Mouse (Mus musculus) lung, postnatal 0 days (tissue): ENCODE results near the gene Socs5. TPM values are rescaled to one million over a fixed set of nuclear protein-coding genes. Genes with fewer than 3 reads are reported as not detected.
"Not testable (repeated sequence)": the region's sequence is repeated elsewhere in the genome, so short reads cannot be mapped to it uniquely, and the experiment has no call there.

Experiments
- ATAC-seq: fragments of 200-750 bp; cut with Nextera tagmentation; 2 replicates; pipeline ENCODE4 v1.8.0; 2017; ENCODE audit warnings: moderate library complexity
- DNase-seq: peaks from one replicate; pipeline ENCODE4 v3.0.0-alpha.2; 2016; ENCODE audit warnings: low spot score
- H3K27ac ChIP-seq: fragments of 300-500 bp; sonication (generic); 2 replicates; pipeline ENCODE4 v1.5.1; 2014; ENCODE audit warnings: antibody characterized with exemption, mild to moderate bottlenecking, low read length, mixed read lengths
- H3K27me3 ChIP-seq: fragments of 300-500 bp; sonication (generic); replicated peaks from 2 replicates; pipeline ENCODE4 v1.6.1; 2014; ENCODE audit warnings: low read length, mixed read lengths; ENCODE audit not compliant: insufficient read depth
- H3K36me3 ChIP-seq: fragments of 300-500 bp; sonication (generic); 2 replicates; pipeline ENCODE4 v1.6.1; 2014; ENCODE audit warnings: low read length, mixed read lengths; ENCODE audit not compliant: insufficient read depth
- H3K4me1 ChIP-seq: fragments of 300-500 bp; sonication (generic); 2 replicates; pipeline ENCODE4 v1.6.1; 2014; ENCODE audit warnings: antibody characterized with exemption, low read depth, low read length, mixed read lengths; ENCODE audit not compliant: insufficient read depth
- H3K4me2 ChIP-seq: fragments of 300-500 bp; sonication (generic); replicated peaks from 2 replicates; pipeline ENCODE4 v1.6.1; 2014; ENCODE audit warnings: low read depth, mild to moderate bottlenecking, low read length, moderate library complexity, mixed read lengths
- H3K4me3 ChIP-seq: fragments of 300-500 bp; sonication (generic); 2 replicates; pipeline ENCODE4 v1.5.1; 2014; ENCODE audit warnings: low read depth, low read length
- H3K9ac ChIP-seq: fragments of 300-500 bp; sonication (generic); replicated peaks from 2 replicates; pipeline ENCODE4 v1.6.1; 2014; ENCODE audit warnings: low read depth, mild to moderate bottlenecking
- H3K9me3 ChIP-seq: fragments of 300-500 bp; sonication (generic); 2 replicates; pipeline ENCODE4 v1.6.1; 2016; ENCODE audit warnings: low read length, mixed read lengths
- CTCF ChIP-seq: IDR thresholded peaks from 2 replicates; pipeline ENCODE4 v1.5.1; 2016; ENCODE audit warnings: antibody characterized with exemption, mild to moderate bottlenecking
- EP300 ChIP-seq: IDR thresholded peaks from 2 replicates; pipeline ENCODE4 v1.6.1; 2016; ENCODE audit warnings: antibody characterized with exemption, mild to moderate bottlenecking, control low read depth
- WGBS: fragments of 180-500 bp; shearing (Covaris S2); extraction: QIAGEN DNeasy Blood & Tissue Kit; methylation state at CpG from one replicate; pipeline ENCODE4 v1.1.7; 2014; 5-methylcytosine and 5-hydroxymethylcytosine counted together
- polyA plus RNA-seq: library from polyadenylated mRNA; unstranded; fragments of >200 nt; fragmentation: Nextera tagmentation; extraction: Ambion mirVana; gene quantifications from 2 replicates; pipeline ENCODE4 v1.2.1, GENCODE M21; 2015

Gene Socs5
- polyA plus RNA-seq, 1 experiment from 2014 or later = 9.5 TPM

DNA sequence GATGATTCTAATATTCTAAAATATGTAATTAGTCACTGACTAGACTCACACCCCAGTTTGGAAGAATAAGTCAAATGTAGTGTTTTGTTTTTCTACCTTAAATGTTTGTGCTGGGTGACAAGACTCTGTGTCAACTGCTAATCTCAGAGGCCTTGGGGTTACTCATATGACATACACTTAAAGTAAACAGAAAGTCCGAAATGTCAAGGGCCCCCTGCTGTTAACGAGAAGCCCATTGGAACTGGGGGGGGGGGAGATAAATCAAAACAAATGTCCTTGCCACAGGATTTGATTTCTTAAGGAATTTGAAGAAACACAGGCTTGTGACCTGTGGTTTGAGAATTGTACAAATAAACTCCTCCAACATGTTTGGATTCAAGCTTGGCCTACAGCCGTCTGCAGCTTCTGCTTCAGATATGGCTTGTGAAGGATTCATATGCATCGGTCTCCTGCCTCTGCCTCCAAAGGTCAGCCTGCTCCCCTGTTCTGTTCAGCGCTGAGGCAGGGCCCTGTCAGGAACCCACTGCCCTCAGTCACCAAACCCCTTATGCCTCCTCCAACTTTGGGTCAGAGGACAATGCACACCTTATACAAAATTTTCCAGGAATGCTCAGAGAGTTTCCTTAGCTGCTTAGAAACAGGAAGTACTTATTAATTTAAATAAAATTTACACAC, 34.6 kb upstream of the Socs5 start:
- Histone ChIP-seq H3K27ac (no peak overlapping the region), H3K4me3 (no peak overlapping the region), H3K4me2 (no peak overlapping the region), H3K4me1 (no peaks in the 10 kb centered on the region), H3K27me3 (no peaks in the 10 kb centered on the region), H3K9ac (no peak overlapping the region), H3K9me3 (no peaks in the 10 kb centered on the region), H3K36me3 (no peaks in the 10 kb centered on the region)
- no peak for ATAC-seq
- TF ChIP-seq EP300 (no peak), CTCF (no peak)
- 36% methylated on average over 5 of the region's 5 CpGs for WGBS
- DNase-seq = no peak

DNA sequence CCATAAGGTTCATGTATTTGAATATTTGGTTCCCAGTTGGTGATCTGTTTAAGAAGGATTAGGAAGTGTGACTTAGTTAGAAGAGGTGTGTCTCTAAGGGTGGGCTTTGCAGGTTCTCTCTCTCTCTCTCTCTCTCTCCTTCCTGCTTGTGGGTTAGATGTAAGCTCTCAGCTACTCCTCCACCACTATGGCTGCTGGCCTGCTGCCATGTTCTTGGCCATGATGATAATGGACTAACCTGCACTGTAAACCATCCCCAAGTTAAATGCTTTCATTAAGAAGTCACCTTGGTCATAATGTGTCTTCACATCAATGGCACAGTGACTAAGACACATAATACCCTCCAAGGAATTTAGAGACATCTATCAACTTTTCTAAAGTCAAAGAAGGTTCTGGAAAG, 34.0 kb upstream of the Socs5 start:
- TF ChIP-seq CTCF (no peak), EP300 (no peak)
- no peak overlapping the region for H3K27ac ChIP-seq
- no peaks in the 10 kb centered on the region for H3K27me3 ChIP-seq
- no peaks in the 10 kb centered on the region for H3K4me1 ChIP-seq
- H3K4me3 ChIP-seq = no peak overlapping the region
- no peak for ATAC-seq
- no peak overlapping the region for H3K9ac ChIP-seq
- DNase-seq = no peak
- no peaks in the 10 kb centered on the region for H3K36me3 ChIP-seq
- H3K9me3 ChIP-seq = no peaks in the 10 kb centered on the region
- no peak overlapping the region for H3K4me2 ChIP-seq

DNA sequence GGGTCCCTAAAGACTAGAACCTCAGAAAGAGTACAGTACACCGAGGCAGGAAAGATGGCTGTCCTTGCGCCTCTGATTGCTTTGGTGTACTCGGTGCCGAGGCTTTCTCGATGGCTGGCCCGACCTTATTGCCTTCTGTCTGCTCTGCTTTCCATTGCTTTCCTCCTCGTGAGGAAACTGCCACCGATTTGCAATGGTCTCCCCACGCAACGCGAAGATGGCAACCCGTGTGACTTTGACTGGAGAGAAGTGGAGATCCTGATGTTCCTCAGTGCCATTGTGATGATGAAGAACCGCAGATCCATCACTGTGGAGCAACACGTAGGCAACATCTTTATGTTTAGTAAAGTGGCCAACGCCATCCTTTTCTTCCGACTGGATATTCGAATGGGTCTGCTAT, 29.3 kb upstream of the Socs5 start:
- not testable (repeated sequence) for H3K27ac ChIP-seq, H3K4me1 ChIP-seq, H3K36me3 ChIP-seq, ATAC-seq, H3K4me2 ChIP-seq, H3K27me3 ChIP-seq, DNase-seq, H3K9me3 ChIP-seq, H3K4me3 ChIP-seq, H3K9ac ChIP-seq
- WGBS = 90% methylated on average over 17 of the region's 17 CpGs

DNA sequence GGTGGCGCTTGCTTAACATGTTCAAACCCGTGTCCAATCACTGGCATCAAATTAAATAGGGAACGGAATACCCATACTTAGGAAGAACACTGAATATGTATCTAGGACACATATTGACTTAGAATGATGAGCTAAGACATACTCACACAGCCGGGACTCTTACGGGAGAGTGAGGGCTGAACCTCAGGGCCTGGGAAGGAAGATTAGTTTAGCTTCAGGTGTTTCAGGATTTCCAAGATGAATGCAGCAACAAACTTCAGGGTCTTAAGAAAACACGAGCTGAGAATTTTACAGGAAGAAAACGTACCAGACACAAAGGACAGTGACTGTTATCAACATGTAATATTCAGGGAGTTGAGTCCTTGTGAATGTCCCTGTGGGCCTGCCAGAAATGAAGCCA, 26.8 kb upstream of the Socs5 start:
- Histone ChIP-seq H3K9ac (no peak overlapping the region), H3K4me1 (no peaks in the 10 kb centered on the region), H3K4me3 (no peak overlapping the region), H3K4me2 (no peak overlapping the region), H3K27ac (no peak overlapping the region), H3K36me3 (no peaks in the 10 kb centered on the region), H3K27me3 (no peaks in the 10 kb centered on the region), H3K9me3 (no peaks in the 10 kb centered on the region)
- ATAC-seq (no peak), DNase-seq (no peak)
- TF ChIP-seq EP300 (no peak), CTCF (no peak)
- 84% methylated on average over 7 of the region's 7 CpGs for WGBS

DNA sequence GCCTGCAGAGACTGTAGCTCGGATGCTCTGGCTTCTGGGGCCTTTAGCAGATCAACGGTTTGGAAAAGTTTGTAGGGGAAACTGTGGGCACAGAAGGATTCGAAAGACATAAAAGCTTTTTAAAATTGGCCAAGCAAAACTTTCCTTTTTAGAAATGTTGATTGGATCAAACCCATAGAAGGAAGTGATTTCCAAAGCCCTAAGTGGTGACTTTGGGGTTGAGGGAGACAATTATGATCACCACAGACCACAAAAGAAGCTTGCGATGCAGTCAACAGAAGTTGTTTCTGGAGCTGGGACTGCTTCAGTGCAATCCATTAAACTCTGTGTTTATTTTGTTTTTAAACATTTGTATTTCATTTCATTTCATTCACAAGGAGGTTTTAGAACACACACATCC, 24.9 kb upstream of the Socs5 start:
- no peak for TF ChIP-seq CTCF
- Histone ChIP-seq H3K36me3 (no peaks in the 10 kb centered on the region), H3K9me3 (no peaks in the 10 kb centered on the region), H3K4me1 (no peaks in the 10 kb centered on the region), H3K27me3 (no peaks in the 10 kb centered on the region), H3K4me3 (no peak overlapping the region), H3K4me2 (no peak overlapping the region), H3K9ac (no peak overlapping the region), H3K27ac (no peak overlapping the region)
- DNase-seq = no peak
- ATAC-seq = no peak
- 87% methylated on average over 4 of the region's 4 CpGs for WGBS

DNA sequence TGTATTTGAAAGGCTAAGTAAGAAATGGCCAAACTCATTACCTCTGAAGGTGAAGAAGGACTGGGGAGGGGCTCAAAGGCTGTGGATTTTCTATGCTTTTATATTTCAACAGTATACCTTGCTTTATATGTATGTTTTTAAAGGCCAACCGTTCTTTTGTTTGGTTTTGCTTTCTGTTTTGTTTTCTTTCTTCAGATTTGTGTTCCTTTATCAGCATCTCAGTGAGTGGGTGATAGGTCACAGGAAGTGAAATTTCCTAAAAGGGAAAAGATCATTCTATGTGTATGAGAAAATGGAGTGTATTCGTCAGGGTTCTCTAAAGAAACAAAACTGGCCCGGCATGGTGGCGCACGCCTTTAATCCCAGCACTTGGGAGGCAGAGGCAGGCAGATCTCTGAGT, 23.8 kb upstream of the Socs5 start:
- Histone ChIP-seq H3K9ac (no peak overlapping the region), H3K27ac (no peak overlapping the region), H3K9me3 (no peaks in the 10 kb centered on the region), H3K36me3 (no peaks in the 10 kb centered on the region), H3K27me3 (no peaks in the 10 kb centered on the region), H3K4me3 (no peak overlapping the region), H3K4me1 (no peaks in the 10 kb centered on the region), H3K4me2 (no peak overlapping the region)
- ATAC-seq (no peak), DNase-seq (no peak)
- 76% methylated on average over 5 of the region's 5 CpGs for WGBS
- TF ChIP-seq EP300 (no peak), CTCF (no peak)

DNA sequence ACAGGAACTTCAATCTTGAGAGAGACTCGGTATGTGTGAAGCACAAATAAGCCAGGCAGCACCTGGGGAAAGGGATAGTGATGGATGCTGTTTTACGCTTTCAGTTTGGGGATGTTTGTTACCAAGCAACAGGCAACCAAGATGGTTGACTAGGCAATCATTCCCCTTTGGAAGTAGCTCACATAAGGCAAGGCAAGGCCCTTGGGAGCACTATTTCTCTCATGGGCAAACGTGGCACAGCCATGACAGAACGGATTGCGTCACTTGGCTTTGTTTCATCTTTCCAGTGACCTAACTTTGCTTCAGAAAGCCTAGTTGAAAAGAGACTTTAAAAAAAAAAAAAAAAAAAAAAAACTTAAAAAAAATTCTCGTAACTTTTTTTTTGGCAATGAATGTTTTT, 21.8 kb upstream of the Socs5 start:
- no peaks in the 10 kb centered on the region for H3K36me3 ChIP-seq
- no peaks in the 10 kb centered on the region for H3K27me3 ChIP-seq
- 74% methylated on average over 6 of the region's 6 CpGs for WGBS
- no peak overlapping the region for H3K4me2 ChIP-seq
- TF ChIP-seq EP300 (no peak), CTCF (no peak)
- H3K4me1 ChIP-seq = no peaks in the 10 kb centered on the region
- DNase-seq = no peak
- H3K4me3 ChIP-seq = no peak overlapping the region
- no peak for ATAC-seq
- no peak overlapping the region for H3K27ac ChIP-seq
- no peak overlapping the region for H3K9ac ChIP-seq
- no peaks in the 10 kb centered on the region for H3K9me3 ChIP-seq
